Mouse (Mus musculus) myocyte (in vitro differentiated cells): ENCODE results near the gene Sez6l.

ENCODE experiments used
- CEBPB ChIP-seq: IDR thresholded peaks from 2 replicates; pipeline ENCODE4 v1.6.1; 2011; ENCODE audit warnings: mild to moderate bottlenecking, moderate library complexity; ENCODE audit not compliant: poor library complexity, insufficient read depth, severe bottlenecking
- MAX ChIP-seq: IDR thresholded peaks from one replicate; pipeline ENCODE4 v1.6.1; 2011; ENCODE audit warnings: low read depth, mild to moderate bottlenecking, control low read depth
- MYOD1 ChIP-seq, 3 experiments: IDR thresholded peaks; one replicate each; pipeline ENCODE4 v1.6.1; 2011; ENCODE audit warnings: control low read depth in 2 of 3, low read depth in 2 of 3, mild to moderate bottlenecking in 2 of 3, moderate library complexity in 1 of 3; ENCODE audit not compliant: insufficient read length in 2 of 3, control insufficient read depth in 1 of 3
- MYOG ChIP-seq, 3 experiments: IDR thresholded peaks; one replicate each; pipeline ENCODE4 v1.6.1; 2011; ENCODE audit warnings: control low read depth in 2 of 3, low read depth in 2 of 3, mild to moderate bottlenecking in 2 of 3; ENCODE audit not compliant: insufficient read length in 2 of 3, control insufficient read depth in 1 of 3, insufficient read depth in 1 of 3
- POLR2A ChIP-seq: IDR thresholded peaks from one replicate; pipeline ENCODE4 v1.6.1; 2011; ENCODE audit warnings: low read depth, mild to moderate bottlenecking, control low read depth, moderate library complexity; ENCODE audit not compliant: insufficient read length
- REST ChIP-seq: IDR thresholded peaks from one replicate; pipeline ENCODE4 v1.6.1; 2011; ENCODE audit warnings: mild to moderate bottlenecking, control low read depth, moderate library complexity; ENCODE audit not compliant: insufficient read depth, insufficient read length
- SRF ChIP-seq: IDR thresholded peaks from one replicate; pipeline ENCODE4 v1.6.1; 2011; ENCODE audit warnings: low read depth; ENCODE audit not compliant: control insufficient read depth, insufficient read length
- TCF12 ChIP-seq: IDR thresholded peaks from one replicate; pipeline ENCODE4 v1.6.1; 2011; ENCODE audit warnings: mild to moderate bottlenecking, control low read depth; ENCODE audit not compliant: poor library complexity, insufficient read depth, severe bottlenecking

- TF ChIP-seq POLR2A (no peak), MAX (no peak), CEBPB (no peak), REST (no peak), SRF (no peak), TCF12 (no peak), MYOG (IDR thresholded peaks at IDR 0.05; ENCODE audit: control insufficient read depth in 1 of 3, insufficient read depth in 1 of 3, insufficient read length in 2 of 3, low read depth in 2 of 3) (no peak), MYOD1 (IDR thresholded peaks at IDR 0.05; ENCODE audit: control insufficient read depth in 1 of 3, insufficient read length in 2 of 3, low read depth in 2 of 3) (no peak)
These were observed 171.0 kb downstream of the Sez6l start for GRCm38 (mm10) chr5:112406017-112406416.
